In the genomic region with DNA sequence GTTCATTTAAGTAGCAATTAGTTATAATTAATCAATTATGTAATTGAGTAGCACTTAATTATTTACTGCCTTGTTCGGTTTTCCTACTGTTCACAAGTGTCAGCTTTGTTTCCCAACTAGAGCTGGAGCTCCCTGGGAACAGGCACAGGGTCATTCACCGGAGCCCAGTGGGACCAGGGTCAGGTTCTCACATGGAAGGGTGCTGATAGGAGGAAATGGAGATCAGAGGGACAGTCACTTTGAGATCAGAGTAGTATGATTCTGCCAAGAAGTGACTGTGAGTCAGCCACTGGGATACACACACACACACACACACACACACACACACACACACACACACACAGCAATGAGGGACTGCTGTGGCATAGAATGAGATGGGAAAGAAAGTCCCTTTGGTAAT, we compare ENCODE assay signal across 19 mouse cellular contexts.
DNase-seq lines count a peak whose midpoint lies in the region; ATAC-seq and TF ChIP-seq lines count a peak whose summit lies in the region.
"Had no signal": no experiment of that assay in that cellular context is flagged by ENCODE, and none has a peak within 500 bp of the region (broad histone marks: within the 10 kb centered on the region; RNA-seq: fewer than 3 reads in every experiment).

No protein-coding gene starts in this region.

- no peaks in the 10 kb centered on the region for H3K36me3 ChIP-seq in liver, adult 2 months (ENCODE audit: control insufficient read depth, insufficient read depth, low read length)
- no peaks in the 10 kb centered on the region for H3K36me3 ChIP-seq in liver, embryonic 11.5 days (ENCODE audit: control insufficient read depth, insufficient read depth, low read length)
- no peaks in the 10 kb centered on the region for H3K36me3 ChIP-seq in limb, embryonic 13.5 days
- H3K36me3 ChIP-seq: embryonic facial prominence, embryonic 13.5 days; forebrain, embryonic 12.5 days; G1E; heart, embryonic 12.5 days; hindbrain, embryonic 15.5 days had no signal

- H3K4me2 ChIP-seq in liver, embryonic 11.5 days: no peak overlapping the region
- no peak overlapping the region for H3K4me2 ChIP-seq in limb, embryonic 13.5 days (replicated peaks)
- H3K4me2 ChIP-seq: embryonic facial prominence, embryonic 13.5 days; forebrain, embryonic 12.5 days; heart, embryonic 12.5 days; hindbrain, embryonic 15.5 days had no signal

- WGBS in liver, adult 2 months: 64% methylated on average over 2 of the region's 2 CpGs
- 58% methylated on average over 2 of the region's 2 CpGs for WGBS in liver, embryonic 11.5 days
- 36% methylated on average over 2 of the region's 2 CpGs for WGBS in limb, embryonic 13.5 days

- no peaks in the 10 kb centered on the region for H3K9me3 ChIP-seq in liver, embryonic 11.5 days (ENCODE audit: control insufficient read depth, low read length)
- H3K9me3 ChIP-seq in limb, embryonic 13.5 days: no peaks in the 10 kb centered on the region
- H3K9me3 ChIP-seq: embryonic facial prominence, embryonic 13.5 days; forebrain, embryonic 12.5 days; heart, embryonic 12.5 days; hindbrain, embryonic 15.5 days had no signal

- no peak for TF ChIP-seq POLR2A in liver, adult 2 months (IDR thresholded peaks at IDR 0.05; ENCODE audit: extremely low read depth, insufficient read depth, low read length)

- no peaks in the 10 kb centered on the region for H3K27me3 ChIP-seq in liver, adult 2 months (ENCODE audit: control insufficient read depth, insufficient read depth, low read length)
- no peaks in the 10 kb centered on the region for H3K27me3 ChIP-seq in liver, embryonic 11.5 days (replicated peaks; ENCODE audit: control insufficient read depth, insufficient read depth, low read length)
- no peaks in the 10 kb centered on the region for H3K27me3 ChIP-seq in limb, embryonic 13.5 days
- H3K27me3 ChIP-seq: embryonic facial prominence, embryonic 13.5 days; forebrain, embryonic 12.5 days; heart, embryonic 12.5 days; hindbrain, embryonic 15.5 days had no signal

- ATAC-seq in liver, embryonic 11.5 days (replicated peaks; ENCODE audit: low FRiP score): no peak
- ATAC-seq in limb, embryonic 13.5 days (ENCODE audit: low FRiP score, low read depth): 0 out of 2 replicates have a peak, but pooled peaks have one; percentile 8
- ATAC-seq in megakaryocyte-erythroid progenitor cell, adult 5-6 weeks (replicated peaks; ENCODE audit: low FRiP score, low TSS enrichment, poor library complexity, severe bottlenecking): no peak
- ATAC-seq: CD4-positive, CD25-positive, alpha-beta regulatory T cell, adult 4 months; forebrain, embryonic 16.5 days had no signal

- H3K4me1 ChIP-seq in liver, adult 2 months (ENCODE audit: control insufficient read depth, insufficient read depth, low read length): no peaks in the 10 kb centered on the region
- H3K4me1 ChIP-seq in liver, embryonic 11.5 days (replicated peaks; ENCODE audit: control insufficient read depth, insufficient read depth, low read length): no peaks in the 10 kb centered on the region
- peaks cover 24% of the 10 kb centered on the region for H3K4me1 ChIP-seq in limb, embryonic 13.5 days
- H3K4me1 ChIP-seq: heart, embryonic 12.5 days had no signal

- H3K79me2 ChIP-seq in liver, adult 2 months (ENCODE audit: control insufficient read depth, insufficient read depth, low read length): no peaks in the 10 kb centered on the region

- peak; percentile 1 for DNase-seq in liver, adult 2 months (ENCODE audit: extremely low read depth, low read depth, low spot score)
- DNase-seq in liver, embryonic 11.5 days (ENCODE audit: low spot score): no peak
- DNase-seq in adrenal gland, adult 2 months: peak; percentile 53
- DNase-seq in adrenal gland, postnatal 25 days: peak; percentile 34
- no peak for DNase-seq in lung, postnatal 36 days
- no peak for DNase-seq in heart, postnatal 4 days
- DNase-seq: B cell, adult 2 months; cerebellum, adult 9-10 months; cerebellum, postnatal 25 days; gastrocnemius, postnatal 25 days had no signal

- no peak overlapping the region for H3K27ac ChIP-seq in liver, adult 2 months (replicated peaks; ENCODE audit: insufficient read depth, low read depth, low read length)
- H3K27ac ChIP-seq in liver, embryonic 11.5 days (ENCODE audit: low read depth, low read length): no peak overlapping the region
- H3K27ac ChIP-seq in limb, embryonic 13.5 days: no peak overlapping the region
- H3K27ac ChIP-seq: embryonic facial prominence, embryonic 13.5 days; forebrain, embryonic 12.5 days; hindbrain, embryonic 15.5 days had no signal

- H3K9ac ChIP-seq in liver, adult 2 months (ENCODE audit: low read depth, low read length): no peak overlapping the region
- H3K9ac ChIP-seq in liver, embryonic 11.5 days (ENCODE audit: low read depth, low read length): no peak overlapping the region
- H3K9ac ChIP-seq in limb, embryonic 13.5 days: no peak overlapping the region
- H3K9ac ChIP-seq: embryonic facial prominence, embryonic 13.5 days; forebrain, embryonic 12.5 days; heart, embryonic 12.5 days; hindbrain, embryonic 15.5 days had no signal

- no peak for TF ChIP-seq CTCF in liver, adult 2 months (IDR thresholded peaks at IDR 0.05; ENCODE audit: low read depth, low read length)

- H3K4me3 ChIP-seq in liver, adult 2 months (ENCODE audit: insufficient read depth, low read depth, low read length): no peak overlapping the region
- H3K4me3 ChIP-seq in liver, embryonic 11.5 days (ENCODE audit: low read depth, low read length): no peak overlapping the region
- no peak overlapping the region for H3K4me3 ChIP-seq in limb, embryonic 13.5 days
- H3K4me3 ChIP-seq: embryonic facial prominence, embryonic 13.5 days; forebrain, embryonic 12.5 days; heart, embryonic 12.5 days; hindbrain, embryonic 15.5 days had no signal

Comparison
In these comparisons a context has a peak if more than half of its experiments do, and no peak if none do; other contexts are left out.
1. DNase-seq: peak in liver, adult 2 months (single experiment), adrenal gland, adult 2 months (single experiment) and adrenal gland, postnatal 25 days (single experiment); none in liver, embryonic 11.5 days (single experiment), lung, postnatal 36 days (single experiment) and heart, postnatal 4 days (single experiment).